Mouse (Mus musculus): ENCODE data around the gene Tmem37.

GRCm38 (mm10) chr1:120090880-120091570 lies 17.2 kb upstream of the Tmem37 start:
- TF ChIP-seq CTCF (IDR thresholded peaks at IDR 0.05; ENCODE audit: control insufficient read depth, insufficient read depth, insufficient read length) (no peak), MAX (IDR thresholded peaks at IDR 0.05) (no peak)

Measured in C2C12 (cell line).